Mouse (Mus musculus): ENCODE data around the gene P2ry2. TPM values are rescaled to one million over a fixed set of nuclear protein-coding genes. Genes with fewer than 3 reads are reported as not detected.

P2ry2 gene
- total RNA-seq (2014; rRNA removed; ENCODE audit: low replicate concordance) (8.0 and 12.9 TPM in 2 replicates), polyA plus RNA-seq (2015; fragmentation: Nextera tagmentation; extraction: Ambion mirVana) (3.0 and 3.8 TPM in 2 replicates)

DNA sequence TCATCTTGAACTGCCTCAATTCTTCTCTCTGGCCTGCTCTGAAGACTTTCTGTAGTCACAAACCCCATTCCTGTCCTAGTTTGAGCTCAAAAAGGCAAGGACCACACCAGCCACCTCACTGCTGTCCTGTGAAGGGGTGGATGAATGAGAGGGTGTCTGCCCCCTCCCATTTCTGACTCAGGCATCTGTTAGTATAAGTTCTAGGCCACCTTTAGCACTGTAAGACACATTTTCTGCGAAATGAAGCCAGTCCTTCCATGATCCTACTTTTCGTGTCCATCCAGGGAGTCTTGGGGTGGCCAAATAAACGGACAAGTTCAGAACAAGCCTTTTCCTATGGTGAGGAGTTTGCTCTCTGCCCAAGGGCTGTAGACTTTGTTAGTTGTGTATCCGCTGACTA is at the start of gene P2ry2:
Gene P2ry2, minus strand, starts transcription at position 326 of the 400 bp plus-strand sequence.
- WGBS: 86% methylated on average over 4 of the region's 4 CpGs
- DNase-seq (ENCODE audit: low spot score): no peak
- TF ChIP-seq EP300 (IDR thresholded peaks at IDR 0.05; ENCODE audit: low read depth) (no peak), CTCF (IDR thresholded peaks at IDR 0.05; ENCODE audit: low read depth) (no peak)
- Histone ChIP-seq H3K27me3 (ENCODE audit: control insufficient read depth, insufficient read depth, low read length) (no peaks in the 10 kb centered on the region), H3K4me1 (ENCODE audit: control insufficient read depth, insufficient read depth) (peaks cover 3% of the 10 kb centered on the region; the same call in 1 of the 2 replicates), H3K4me3 (ENCODE audit: low read depth, low read length) (peak within 1 kb of the TSS; percentile 52), H3K4me2 (ENCODE audit: low read depth, low read length) (peak within 1 kb of the TSS; percentile 87), H3K9me3 (replicated peaks; ENCODE audit: control insufficient read depth, low read length) (no peaks in the 10 kb centered on the region), H3K27ac (ENCODE audit: low read depth) (peak within 1 kb of the TSS; percentile 32; the same call in 1 of the 2 replicates), H3K36me3 (replicated peaks; ENCODE audit: control insufficient read depth, insufficient read depth, low read length) (no peaks in the 10 kb centered on the region), H3K9ac (replicated peaks; ENCODE audit: low read depth, low read length) (peak within 1 kb of the TSS; percentile 53)
- no peak for ATAC-seq (ENCODE audit: insufficient read depth, low read depth)

DNA sequence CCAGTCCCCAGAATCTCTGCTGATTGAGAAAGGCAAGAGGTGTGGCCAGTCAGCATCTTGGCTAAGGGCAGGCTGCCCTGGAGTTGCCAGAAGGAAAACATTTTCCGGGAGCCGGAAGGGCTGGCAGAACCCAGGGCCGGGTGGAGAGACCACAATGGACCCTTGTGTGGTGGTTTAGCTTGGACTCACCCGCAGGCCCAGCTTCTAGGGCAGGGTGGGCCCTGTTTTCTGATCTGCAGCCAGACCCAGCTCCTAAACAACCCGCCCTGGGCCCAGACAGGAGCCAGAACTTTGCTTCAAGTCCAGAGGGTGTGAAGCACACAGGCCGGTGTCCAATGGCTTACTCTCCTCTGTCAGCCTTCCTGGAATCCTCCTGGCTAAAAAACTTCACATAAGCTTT is 49.6 kb upstream of the P2ry2 start:
- Histone ChIP-seq H3K27ac (ENCODE audit: low read depth) (no peak overlapping the region), H3K4me3 (ENCODE audit: low read depth, low read length) (no peak overlapping the region), H3K4me2 (ENCODE audit: low read depth, low read length) (no peak overlapping the region), H3K9ac (replicated peaks; ENCODE audit: low read depth, low read length) (no peak overlapping the region), H3K27me3 (ENCODE audit: control insufficient read depth, insufficient read depth, low read length) (no peaks in the 10 kb centered on the region), H3K4me1 (ENCODE audit: control insufficient read depth, insufficient read depth) (no peaks in the 10 kb centered on the region), H3K9me3 (replicated peaks; ENCODE audit: control insufficient read depth, low read length) (no peaks in the 10 kb centered on the region), H3K36me3 (replicated peaks; ENCODE audit: control insufficient read depth, insufficient read depth, low read length) (no peaks in the 10 kb centered on the region)
- 87% methylated on average over 6 of the region's 6 CpGs for WGBS
- ATAC-seq (ENCODE audit: insufficient read depth, low read depth) (no peak), DNase-seq (ENCODE audit: low spot score) (no peak)
- TF ChIP-seq CTCF (IDR thresholded peaks at IDR 0.05; ENCODE audit: low read depth) (no peak), EP300 (IDR thresholded peaks at IDR 0.05; ENCODE audit: low read depth) (no peak)

DNA sequence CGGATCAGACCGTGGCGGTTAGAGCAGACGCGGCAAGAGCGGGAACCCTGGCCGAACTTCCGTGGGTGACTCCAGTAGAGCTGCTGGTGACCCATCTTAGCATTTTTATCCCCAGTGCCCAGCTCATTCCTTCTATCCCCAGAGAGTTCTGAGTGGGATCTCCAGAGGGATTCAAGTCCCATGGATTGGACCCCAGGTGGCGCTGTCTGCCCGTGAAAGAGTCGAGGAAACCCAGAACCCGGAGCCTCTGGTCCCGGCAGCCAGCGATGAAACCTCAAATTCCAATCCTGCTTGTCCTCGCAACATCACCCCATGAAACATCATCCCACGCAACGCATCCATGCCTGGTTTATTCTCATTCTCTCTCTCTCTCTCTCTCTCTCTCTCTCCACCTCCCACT is 48.7 kb upstream of the P2ry2 start:
- Histone ChIP-seq H3K4me2 (ENCODE audit: low read depth, low read length) (peak overlapping the region; percentile 41; the same call in 1 of the 2 replicates), H3K27me3 (ENCODE audit: control insufficient read depth, insufficient read depth, low read length) (no peaks in the 10 kb centered on the region), H3K36me3 (replicated peaks; ENCODE audit: control insufficient read depth, insufficient read depth, low read length) (no peaks in the 10 kb centered on the region), H3K9ac (replicated peaks; ENCODE audit: low read depth, low read length) (no peak overlapping the region), H3K27ac (ENCODE audit: low read depth) (no peak overlapping the region), H3K9me3 (replicated peaks; ENCODE audit: control insufficient read depth, low read length) (no peaks in the 10 kb centered on the region), H3K4me3 (ENCODE audit: low read depth, low read length) (no peak overlapping the region), H3K4me1 (ENCODE audit: control insufficient read depth, insufficient read depth) (no peaks in the 10 kb centered on the region)
- DNase-seq (ENCODE audit: low spot score) (peak; percentile 71), ATAC-seq (ENCODE audit: insufficient read depth, low read depth) (peak; percentile 60; the same call in 1 of the 2 replicates)
- WGBS: 7% methylated on average over 17 of the region's 17 CpGs
- TF ChIP-seq EP300 (IDR thresholded peaks at IDR 0.05; ENCODE audit: low read depth) (no peak), CTCF (IDR thresholded peaks at IDR 0.05; ENCODE audit: low read depth) (peak; percentile 85)

DNA sequence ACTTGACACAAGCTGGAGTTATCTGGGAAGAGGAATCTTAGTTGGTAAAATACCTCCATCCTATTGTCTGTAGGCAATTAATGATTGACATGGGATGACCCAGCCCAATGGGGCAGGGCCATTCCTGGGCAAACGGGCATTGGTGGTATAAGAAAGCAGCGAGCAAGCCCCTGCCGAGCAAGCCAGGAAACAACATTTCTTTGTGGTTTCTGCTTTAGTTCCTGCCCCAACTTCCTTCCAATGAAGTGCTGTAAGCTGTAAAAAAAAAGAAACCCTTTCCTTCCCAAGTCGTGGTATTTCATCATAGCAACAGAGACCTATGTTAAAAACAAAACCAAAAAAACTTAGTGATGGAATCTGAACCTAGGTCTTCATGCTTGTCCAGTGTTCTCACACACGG is 47.8 kb upstream of the P2ry2 start:
- 51% methylated on average over 5 of the region's 5 CpGs for WGBS
- ATAC-seq (ENCODE audit: insufficient read depth, low read depth) (no peak), DNase-seq (ENCODE audit: low spot score) (no peak)
- Histone ChIP-seq H3K4me3 (ENCODE audit: low read depth, low read length) (no peak overlapping the region), H3K27me3 (ENCODE audit: control insufficient read depth, insufficient read depth, low read length) (no peaks in the 10 kb centered on the region), H3K9me3 (replicated peaks; ENCODE audit: control insufficient read depth, low read length) (no peaks in the 10 kb centered on the region), H3K4me1 (ENCODE audit: control insufficient read depth, insufficient read depth) (no peaks in the 10 kb centered on the region), H3K27ac (ENCODE audit: low read depth) (no peak overlapping the region), H3K9ac (replicated peaks; ENCODE audit: low read depth, low read length) (no peak overlapping the region), H3K36me3 (replicated peaks; ENCODE audit: control insufficient read depth, insufficient read depth, low read length) (no peaks in the 10 kb centered on the region), H3K4me2 (ENCODE audit: low read depth, low read length) (no peak overlapping the region)
- TF ChIP-seq CTCF (IDR thresholded peaks at IDR 0.05; ENCODE audit: low read depth): no peak
- no peak for TF ChIP-seq EP300 (IDR thresholded peaks at IDR 0.05; ENCODE audit: low read depth)

DNA sequence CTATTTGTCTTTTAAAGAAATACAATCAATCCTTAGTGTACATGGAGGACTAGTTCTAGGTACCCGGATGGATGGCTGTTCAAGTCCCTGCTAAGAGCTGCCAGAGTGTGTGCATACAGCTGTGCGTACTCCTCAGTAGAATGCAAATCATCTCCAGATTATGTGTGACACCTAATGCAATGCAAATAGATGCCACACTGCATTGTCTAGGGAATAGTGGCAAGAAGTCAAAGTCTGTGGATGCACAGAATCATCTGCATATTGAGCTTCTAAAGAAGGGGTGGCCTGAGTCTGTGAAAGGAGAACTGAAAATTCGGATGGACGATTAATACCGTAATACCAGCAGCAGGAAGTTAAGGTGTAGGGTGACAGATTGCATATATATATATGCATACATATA is 46.5 kb upstream of the P2ry2 start:
- DNase-seq (ENCODE audit: low spot score) (no peak), ATAC-seq (ENCODE audit: insufficient read depth, low read depth) (no peak)
- Histone ChIP-seq H3K4me1 (ENCODE audit: control insufficient read depth, insufficient read depth) (no peaks in the 10 kb centered on the region), H3K27me3 (ENCODE audit: control insufficient read depth, insufficient read depth, low read length) (no peaks in the 10 kb centered on the region), H3K36me3 (replicated peaks; ENCODE audit: control insufficient read depth, insufficient read depth, low read length) (no peaks in the 10 kb centered on the region), H3K27ac (ENCODE audit: low read depth) (no peak overlapping the region), H3K4me3 (ENCODE audit: low read depth, low read length) (no peak overlapping the region), H3K9me3 (replicated peaks; ENCODE audit: control insufficient read depth, low read length) (no peaks in the 10 kb centered on the region), H3K4me2 (ENCODE audit: low read depth, low read length) (no peak overlapping the region), H3K9ac (replicated peaks; ENCODE audit: low read depth, low read length) (no peak overlapping the region)
- TF ChIP-seq EP300 (IDR thresholded peaks at IDR 0.05; ENCODE audit: low read depth): no peak
- TF ChIP-seq CTCF (IDR thresholded peaks at IDR 0.05; ENCODE audit: low read depth): no peak
- WGBS: 91% methylated on average over 5 of the region's 5 CpGs

DNA sequence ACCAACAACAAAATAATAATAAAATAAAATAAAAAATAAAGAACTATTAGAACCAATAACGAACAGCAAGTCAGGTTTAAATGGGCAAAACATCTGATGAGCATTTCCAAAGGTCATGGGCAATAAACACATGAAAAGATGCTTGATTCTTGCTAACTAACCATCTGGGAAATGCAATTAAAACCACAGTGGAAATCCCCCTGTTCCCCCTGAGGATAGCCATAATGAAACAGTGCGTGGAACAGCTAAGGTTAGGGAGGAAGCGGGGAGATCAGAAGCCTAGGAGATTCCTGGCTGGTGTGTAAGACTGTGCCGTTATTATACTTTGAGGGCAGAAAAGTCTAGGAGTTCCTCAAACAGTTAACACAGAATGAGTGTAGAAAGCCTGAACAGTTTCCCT is 44.6 kb upstream of the P2ry2 start:
- no peak for DNase-seq (ENCODE audit: low spot score)
- Histone ChIP-seq H3K9me3 (replicated peaks; ENCODE audit: control insufficient read depth, low read length) (no peaks in the 10 kb centered on the region), H3K27ac (ENCODE audit: low read depth) (no peak overlapping the region), H3K9ac (replicated peaks; ENCODE audit: low read depth, low read length) (no peak overlapping the region), H3K36me3 (replicated peaks; ENCODE audit: control insufficient read depth, insufficient read depth, low read length) (no peaks in the 10 kb centered on the region), H3K4me2 (ENCODE audit: low read depth, low read length) (no peak overlapping the region), H3K27me3 (ENCODE audit: control insufficient read depth, insufficient read depth, low read length) (no peaks in the 10 kb centered on the region), H3K4me3 (ENCODE audit: low read depth, low read length) (no peak overlapping the region), H3K4me1 (ENCODE audit: control insufficient read depth, insufficient read depth) (no peaks in the 10 kb centered on the region)
- TF ChIP-seq CTCF (IDR thresholded peaks at IDR 0.05; ENCODE audit: low read depth) (no peak), EP300 (IDR thresholded peaks at IDR 0.05; ENCODE audit: low read depth) (no peak)
- whole genome bisulfite sequencing: 53% methylated on average over 4 of the region's 4 CpGs
- ATAC-seq (ENCODE audit: insufficient read depth, low read depth): no peak

Measured in heart, postnatal 0 days (tissue).